Mouse (Mus musculus) brain, adult 2 months (tissue): ENCODE data around the gene Aifm2.

ENCODE experiments used
- DNase-seq: peaks from one replicate; pipeline ENCODE4 v3.0.0; 2011; ENCODE audit warnings: low read depth, low spot score

The Aifm2 gene

DNA sequence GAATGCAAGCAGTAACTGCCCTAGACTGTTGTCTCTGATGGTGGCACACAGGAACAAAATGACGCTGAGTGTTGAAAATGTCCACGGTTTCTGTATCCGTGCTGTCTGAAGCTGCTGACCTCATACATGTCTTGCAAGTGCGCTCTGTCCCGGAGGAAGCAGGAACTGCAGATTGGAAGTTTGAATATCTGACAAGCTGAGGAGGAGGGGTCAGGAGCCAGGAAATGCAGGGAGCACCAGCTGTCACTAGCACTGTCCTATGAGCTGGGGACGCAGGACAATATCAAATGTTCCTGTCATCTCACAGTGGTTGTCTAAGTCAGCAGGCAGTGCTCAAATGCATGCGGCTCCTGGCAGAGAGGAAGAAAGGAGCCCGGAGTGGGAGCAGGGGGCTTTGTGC, 49.6 kb downstream of the Aifm2 start:
- peak; percentile 84 for DNase-seq

DNA sequence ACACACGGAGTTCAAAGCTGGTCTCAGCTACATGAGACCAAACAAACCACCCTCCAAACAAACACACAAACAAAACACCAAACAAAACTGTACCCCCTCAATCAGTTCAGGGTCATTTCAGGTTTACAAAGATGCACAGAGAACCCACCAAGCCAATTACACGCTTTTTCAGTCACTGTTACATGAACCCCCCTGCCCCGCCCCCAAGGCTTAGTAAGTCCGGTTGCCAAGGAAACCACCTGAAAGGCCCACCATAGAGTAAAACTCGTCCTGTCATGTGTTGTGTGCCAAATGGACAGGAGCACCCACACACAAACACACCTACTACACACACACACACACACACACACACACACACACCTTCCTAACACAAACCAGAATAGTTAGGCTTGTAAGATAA, 50.5 kb downstream of the Aifm2 start:
- DNase-seq, result no peak

DNA sequence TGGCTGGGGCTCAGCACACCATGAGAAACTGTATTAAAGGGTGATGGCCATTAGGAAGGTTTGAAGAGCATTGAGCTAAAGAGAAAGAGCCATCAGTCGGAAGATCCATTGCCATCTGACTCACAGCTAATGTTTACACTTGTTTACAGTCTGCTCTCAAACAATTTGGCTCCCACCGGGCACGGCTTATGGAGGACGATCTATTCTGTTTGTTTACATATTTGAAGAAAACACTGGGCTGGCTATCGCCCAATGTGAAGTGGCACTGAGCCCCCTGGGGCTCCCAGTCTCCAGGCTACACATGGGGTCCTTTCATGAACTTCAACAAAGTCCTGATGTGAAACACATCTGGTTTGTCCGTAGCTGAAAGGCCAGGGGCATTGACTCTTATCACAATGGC, 51.7 kb downstream of the Aifm2 start:
- DNase-seq, result no peak

DNA sequence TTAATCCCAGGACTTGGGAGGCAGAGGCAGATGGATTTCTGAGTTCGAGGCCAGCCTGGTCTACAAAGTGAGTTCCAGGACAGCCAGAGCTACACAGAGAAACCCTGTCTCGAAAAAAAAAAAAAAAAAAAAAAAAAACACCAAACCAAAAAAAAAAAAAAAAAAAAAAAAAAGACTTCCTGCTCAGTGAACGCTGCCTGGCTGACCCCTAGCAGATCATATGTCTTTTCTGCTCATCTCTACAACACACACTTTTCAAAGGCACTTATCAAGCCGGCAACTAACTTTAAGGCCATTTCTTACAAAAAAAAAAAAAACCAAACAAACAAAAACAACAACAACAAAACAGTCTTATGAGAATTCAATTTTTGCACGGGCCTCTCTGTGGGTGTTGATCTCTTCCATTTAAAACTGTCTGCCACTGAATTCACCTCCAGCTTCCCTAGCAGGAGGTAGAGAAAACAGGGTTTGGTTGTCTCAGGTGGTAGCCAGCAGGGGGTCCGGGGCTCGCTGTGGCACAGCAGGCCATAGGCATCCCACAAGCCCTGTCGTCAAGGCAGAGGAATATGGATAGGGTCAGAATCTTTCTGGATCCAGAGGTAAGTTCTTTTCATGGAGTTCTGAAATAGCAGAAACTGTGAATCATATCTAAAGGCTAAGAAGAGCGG, 66.5 kb downstream of the Aifm2 start:
- DNase-seq, result no peak

DNA sequence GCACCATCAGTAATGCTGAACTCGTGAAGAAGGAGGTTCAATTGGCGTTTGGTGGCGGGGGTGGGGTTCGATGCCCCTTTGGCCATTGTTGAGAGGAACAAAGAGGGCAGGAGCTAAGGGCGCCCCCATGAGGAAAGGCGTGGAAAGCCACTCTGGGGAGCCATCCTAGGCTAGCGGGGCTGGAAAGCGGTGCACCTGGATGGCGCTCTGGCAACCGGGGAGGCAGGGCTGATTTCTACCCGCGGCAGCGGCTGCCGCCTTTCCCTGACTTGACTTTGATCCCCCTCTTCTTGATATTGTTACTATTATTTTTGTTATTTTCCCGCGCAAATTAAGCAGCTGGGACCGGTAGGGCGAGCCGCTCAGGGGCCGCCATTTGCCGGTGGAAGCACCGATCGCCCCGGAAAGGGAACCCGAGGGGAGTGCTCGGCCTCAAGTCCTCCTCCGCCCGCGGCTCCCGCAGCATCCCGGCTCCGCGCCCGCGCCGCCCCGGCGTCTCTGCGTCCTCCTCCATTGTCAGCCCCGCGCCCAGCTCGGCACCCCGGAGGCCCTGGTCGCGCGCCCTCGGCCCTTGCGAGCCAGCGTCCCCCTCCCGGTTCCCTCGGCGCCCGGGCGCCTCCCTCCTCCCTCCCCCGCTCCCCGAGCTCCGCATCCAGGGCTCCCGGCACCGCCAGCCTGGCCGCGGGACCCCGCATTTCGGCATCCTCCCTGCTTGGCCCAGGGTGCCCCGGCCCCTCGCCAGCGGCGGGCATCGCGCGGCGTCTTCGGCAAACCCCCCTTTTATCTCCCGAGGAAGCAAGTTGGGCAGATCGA, 67.9 kb downstream of the Aifm2 start:
- peak; percentile 82 for DNase-seq

DNA sequence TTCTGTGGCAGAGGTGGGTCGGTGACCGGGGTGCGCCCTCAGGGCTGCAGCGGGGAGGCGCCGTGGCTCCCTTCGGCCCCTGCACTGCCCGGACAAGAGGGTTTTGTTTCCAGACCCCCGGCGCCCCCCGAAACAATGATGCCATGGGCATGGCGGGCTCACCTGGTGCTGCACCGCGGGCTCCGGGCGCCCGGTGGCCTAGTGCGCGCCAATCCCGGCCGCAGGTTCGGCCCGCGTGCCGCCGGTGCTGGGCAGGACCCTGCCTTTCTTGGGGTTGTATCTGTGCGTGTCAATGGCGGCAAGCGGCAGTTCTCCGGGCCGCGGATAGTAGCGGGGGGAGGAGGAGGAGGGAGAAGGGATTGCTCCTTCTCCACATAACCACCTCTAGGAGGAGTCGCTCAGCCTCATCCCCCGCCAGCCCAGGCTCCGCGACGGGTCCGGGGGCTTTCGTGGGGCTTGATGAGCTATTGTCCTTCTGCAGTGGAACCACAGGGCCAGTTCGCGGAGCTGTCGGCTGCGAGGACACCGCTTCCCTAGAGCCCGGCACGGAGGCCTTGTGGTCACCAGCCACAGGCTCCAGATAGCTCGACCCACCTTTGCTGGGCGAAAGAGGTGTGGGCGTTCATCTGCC, 68.7 kb downstream of the Aifm2 start, which contains the start of gene H2afy2:
H2afy2 (minus strand) TSS at position 527 of the 631 bp plus-strand sequence.
- peak; percentile 90 for DNase-seq

DNA sequence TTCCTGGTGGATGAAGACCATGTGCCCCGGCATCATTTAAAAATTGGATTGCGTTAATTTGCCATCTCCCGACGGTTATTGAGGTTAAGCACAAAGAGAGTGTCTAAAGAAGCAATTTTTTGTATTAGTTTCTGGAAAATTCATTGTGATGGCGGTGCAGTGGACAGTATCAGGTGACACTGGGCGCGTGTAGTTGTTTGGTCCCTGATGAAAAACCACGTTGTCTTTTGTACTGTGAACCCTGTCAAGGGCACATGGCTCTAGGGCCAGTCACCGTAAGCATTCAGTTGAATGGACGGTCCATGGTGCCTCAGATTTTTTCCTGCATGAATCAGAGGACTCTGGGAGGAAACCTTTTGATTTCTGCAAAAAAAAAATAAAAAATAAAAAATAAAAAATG, 69.4 kb downstream of the Aifm2 start:
- DNase-seq, result no peak

DNA sequence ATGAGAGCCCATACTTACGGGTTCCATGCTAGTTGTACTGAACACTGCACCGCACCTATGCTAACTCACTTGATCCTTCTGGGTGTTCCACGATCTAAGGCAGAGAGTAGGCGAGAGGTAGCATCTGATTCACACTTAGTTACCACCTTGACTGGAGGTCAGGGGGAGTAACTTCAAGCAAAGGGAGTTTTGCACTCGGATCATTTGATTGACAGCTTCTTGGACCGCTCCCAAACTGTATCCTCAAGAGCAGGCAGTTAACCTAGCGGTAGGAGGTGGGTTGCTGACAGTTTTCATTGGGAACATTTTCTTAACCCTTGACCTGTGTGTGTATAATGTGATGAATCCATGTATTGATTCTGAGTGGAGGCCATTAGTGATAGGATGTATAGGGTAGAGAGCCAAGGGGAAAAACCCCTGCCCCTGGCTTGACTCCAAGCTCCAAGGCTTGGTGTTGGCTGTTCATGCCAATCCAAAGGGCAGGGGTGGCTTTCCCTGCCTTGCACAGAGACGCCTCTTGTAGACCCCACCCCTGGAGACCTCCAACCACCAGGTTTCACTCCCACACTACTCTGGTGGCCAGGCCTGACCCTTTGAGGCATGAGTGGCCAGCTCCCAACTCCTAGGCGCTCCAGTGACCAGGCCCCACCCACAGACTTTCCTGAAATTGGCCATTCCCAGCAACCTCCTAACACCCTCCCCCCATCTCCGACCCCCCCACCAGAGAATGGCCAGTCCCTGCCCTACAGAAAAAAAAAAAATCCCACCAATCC, 72.7 kb downstream of the Aifm2 start:
- no peak for DNase-seq

DNA sequence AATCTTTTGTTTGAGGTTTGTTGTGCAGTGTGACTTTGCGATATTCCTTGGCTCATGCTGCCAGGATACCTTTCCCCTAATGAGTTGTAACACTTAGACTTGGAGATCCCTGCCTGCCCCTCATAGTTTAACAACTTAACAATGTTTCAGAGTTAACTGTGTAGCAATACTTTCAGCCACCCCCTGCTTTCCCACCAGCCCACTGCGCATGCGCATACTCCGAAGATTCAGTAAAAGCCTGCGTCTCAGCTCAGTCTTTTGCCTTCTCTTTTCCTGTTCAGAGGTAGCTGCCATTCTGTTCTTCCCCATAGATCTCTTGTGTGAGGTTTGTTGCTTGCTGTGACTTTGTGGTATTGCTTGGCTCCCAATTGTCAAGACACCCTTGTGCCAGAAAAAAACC, 73.4 kb downstream of the Aifm2 start:
- DNase-seq, result no peak
